Mouse (Mus musculus): ENCODE results near the gene Fbxl13.

- TF ChIP-seq CTCF (IDR thresholded peaks at IDR 0.05; ENCODE audit: insufficient read depth, low read length) (no peak), POLR2A (IDR thresholded peaks at IDR 0.05; ENCODE audit: borderline replicate concordance, extremely low read depth, low read depth, low read length) (no peak)
Observed at GRCm38 (mm10) chr5:21608311-21609304, 36.8 kb downstream of the Fbxl13 start.
